Mouse (Mus musculus) midbrain, embryonic 11.5 days (tissue): Measurements from ENCODE around the gene Chmp3. TPM values are rescaled to one million over a fixed set of nuclear protein-coding genes. Genes with fewer than 3 reads are reported as not detected.

ENCODE experiments used
- ATAC-seq: fragments of 200-750 bp; cut with Nextera tagmentation; 2 replicates; pipeline ENCODE4 v1.8.0; 2017; ENCODE audit warnings: moderate TSS enrichment, moderate library complexity; ENCODE audit not compliant: low FRiP score
- DNase-seq: peaks from one replicate; pipeline ENCODE4 v3.0.0; 2015; ENCODE audit warnings: low spot score; ENCODE audit errors: missing footprints
- H3K27ac ChIP-seq: fragments of 300-500 bp; sonication (generic); 2 replicates; pipeline ENCODE4 v1.5.1; 2014; ENCODE audit warnings: low read depth, low read length
- H3K27me3 ChIP-seq: fragments of 300-500 bp; sonication (generic); 2 replicates; pipeline ENCODE4 v1.6.1; 2014; ENCODE audit warnings: mild to moderate bottlenecking, low read length, moderate library complexity, mixed read lengths; ENCODE audit not compliant: control insufficient read depth, insufficient read depth
- H3K36me3 ChIP-seq: fragments of 300-500 bp; sonication (generic); 2 replicates; pipeline ENCODE4 v1.6.1; 2014; ENCODE audit warnings: mild to moderate bottlenecking, low read length, moderate library complexity, mixed read lengths; ENCODE audit not compliant: control insufficient read depth, insufficient read depth
- H3K4me1 ChIP-seq: fragments of 300-500 bp; sonication (generic); 2 replicates; pipeline ENCODE4 v1.6.1; 2014; ENCODE audit warnings: low read length; ENCODE audit not compliant: control insufficient read depth, insufficient read depth
- H3K4me2 ChIP-seq: fragments of 300-500 bp; sonication (generic); 2 replicates; pipeline ENCODE4 v1.6.1; 2014; ENCODE audit warnings: mild to moderate bottlenecking, moderate library complexity
- H3K4me3 ChIP-seq: fragments of 300-500 bp; sonication (generic); 2 replicates; pipeline ENCODE4 v1.5.1; 2014; ENCODE audit warnings: low read depth, low read length
- H3K9ac ChIP-seq: fragments of 300-500 bp; sonication (generic); 2 replicates; pipeline ENCODE4 v1.6.1; 2014; ENCODE audit warnings: low read length
- H3K9me3 ChIP-seq: fragments of 300-500 bp; sonication (generic); 2 replicates; pipeline ENCODE4 v1.6.1; 2016; ENCODE audit warnings: low read length; ENCODE audit not compliant: control insufficient read depth
- WGBS: fragments of 180-500 bp; shearing (Covaris S2); extraction: QIAGEN DNeasy Blood & Tissue Kit; methylation state at CpG from one replicate; pipeline ENCODE4 v1.1.7; 2014; 5-methylcytosine and 5-hydroxymethylcytosine counted together
- polyA plus RNA-seq: library from polyadenylated mRNA; unstranded; fragments of >200 nt; fragmentation: Nextera tagmentation; extraction: Ambion mirVana; gene quantifications from 2 replicates; pipeline ENCODE4 v1.2.1, GENCODE M21; 2014

The Chmp3 gene
- 48.2 and 54.9 TPM in 2 replicates for polyA plus RNA-seq

DNA sequence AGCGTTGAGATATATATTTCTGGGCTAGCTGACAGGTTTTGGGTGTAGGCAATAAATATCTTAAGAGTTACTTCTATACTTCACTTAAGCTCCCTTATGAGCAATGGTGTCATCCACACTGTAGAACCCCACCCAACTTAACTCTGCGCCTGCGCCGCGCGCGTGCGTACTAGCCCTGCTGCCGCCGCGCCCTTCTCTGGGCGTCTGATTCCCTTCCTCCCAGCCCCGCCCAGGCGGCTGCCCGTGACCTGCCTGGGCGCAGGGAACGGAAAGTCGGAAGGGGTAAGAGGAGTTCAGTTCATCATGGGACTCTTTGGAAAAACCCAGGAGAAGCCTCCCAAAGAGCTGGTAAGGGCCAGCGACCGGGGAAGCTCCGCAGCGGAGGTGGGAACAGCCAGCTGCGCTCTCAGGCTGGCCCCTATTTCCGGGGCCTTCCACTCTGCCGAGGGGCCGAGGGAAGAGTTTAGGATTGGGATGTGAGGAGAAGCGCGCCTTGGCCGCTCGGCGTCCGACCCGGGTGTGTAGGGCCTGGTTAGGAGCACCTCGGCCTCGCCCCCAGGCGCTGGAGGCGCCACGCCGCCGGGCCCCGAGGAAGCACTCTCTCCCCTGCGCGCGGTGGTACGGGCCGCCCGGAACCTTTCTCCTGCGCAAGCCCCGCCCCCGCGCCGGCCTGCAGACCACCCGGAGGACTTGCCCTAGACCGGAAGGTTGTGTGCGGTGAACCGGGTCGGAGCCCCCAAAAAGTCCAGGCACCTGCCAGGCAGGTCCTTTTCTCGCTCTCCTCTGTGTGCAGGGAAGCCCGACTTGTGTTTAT is at the start of gene Chmp3:
Chmp3 (plus strand) TSS at position 112 of the 814 bp plus-strand sequence.
- ATAC-seq (peak; percentile 98), DNase-seq (peak; percentile 100)
- WGBS, result under 1% methylated on average over 58 of the region's 59 CpGs
- H3K4me2 ChIP-seq, result peak within 1 kb of the TSS; percentile 59
- peak within 1 kb of the TSS; percentile 77 for H3K4me3 ChIP-seq
- no peaks in the 10 kb centered on the region for H3K36me3 ChIP-seq
- no peaks in the 10 kb centered on the region for H3K27me3 ChIP-seq
- H3K4me1 ChIP-seq, result peaks cover 4% of the 10 kb centered on the region; the same call in 1 of the 2 replicates
- H3K9ac ChIP-seq, result peak within 1 kb of the TSS; percentile 99
- no peaks in the 10 kb centered on the region for H3K9me3 ChIP-seq
- H3K27ac ChIP-seq, result peak within 1 kb of the TSS; percentile 97

DNA sequence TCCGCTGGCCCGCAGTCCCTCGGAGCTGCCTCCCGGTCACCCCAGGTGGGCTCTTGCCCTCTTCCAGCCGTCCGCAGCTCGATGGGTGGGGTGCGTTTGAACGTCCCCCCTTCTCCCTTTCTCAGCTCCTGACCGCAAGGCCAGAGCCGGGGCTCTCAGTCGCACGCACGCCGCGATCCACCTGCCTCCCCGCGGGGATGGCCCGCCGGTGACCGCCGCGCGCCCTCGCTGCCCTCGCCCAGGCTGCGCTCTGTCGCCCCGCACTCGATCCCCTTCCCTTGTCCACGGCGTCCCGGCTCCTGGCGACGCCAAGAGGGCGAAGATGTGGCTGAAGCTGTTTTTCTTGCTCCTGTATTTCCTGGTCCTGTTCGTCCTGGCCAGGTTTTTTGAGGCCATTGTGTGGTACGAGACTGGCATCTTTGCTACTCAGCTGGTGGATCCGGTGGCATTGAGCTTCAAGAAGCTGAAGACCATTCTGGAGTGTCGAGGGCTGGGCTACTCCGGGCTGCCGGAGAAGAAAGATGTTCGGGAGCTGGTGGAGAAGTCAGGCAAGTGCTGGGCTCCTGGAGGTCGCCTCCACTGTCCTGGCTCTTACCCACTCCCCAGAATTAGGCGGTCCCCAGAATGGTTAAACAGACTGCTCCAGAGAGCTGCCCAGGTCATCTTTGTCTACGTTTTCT is 49.1 kb upstream of the Chmp3 start:
- Histone ChIP-seq H3K9ac (peak overlapping the region; percentile 98), H3K4me3 (peak overlapping the region; percentile 87), H3K36me3 (no peaks in the 10 kb centered on the region), H3K4me1 (peaks cover 3% of the 10 kb centered on the region; the same call in 1 of the 2 replicates), H3K27ac (peak overlapping the region; percentile 96), H3K9me3 (no peaks in the 10 kb centered on the region), H3K27me3 (no peaks in the 10 kb centered on the region), H3K4me2 (peak overlapping the region; percentile 67)
- DNase-seq (peak; percentile 98), ATAC-seq (peak; percentile 61)
- WGBS, result under 1% methylated on average over 45 of the region's 46 CpGs

DNA sequence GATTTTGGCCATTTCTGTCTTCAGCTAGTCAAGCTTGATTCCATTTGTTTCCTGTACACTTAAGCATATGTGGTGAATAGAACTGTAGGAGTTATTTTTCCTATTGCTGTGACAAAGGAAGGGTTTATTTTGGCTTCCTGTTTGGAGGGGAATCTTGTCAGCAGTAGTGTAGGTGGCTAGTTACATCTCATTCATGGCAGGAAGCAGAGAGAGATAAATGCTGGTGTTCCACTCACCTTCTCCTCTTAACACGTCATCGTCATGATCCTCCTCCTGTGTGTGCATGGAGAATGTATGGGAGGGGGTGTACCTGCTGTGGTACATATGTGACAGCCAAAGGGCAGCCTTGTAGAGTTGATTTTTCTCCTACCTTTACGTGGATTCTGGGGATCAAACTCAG is 43.0 kb upstream of the Chmp3 start:
- 90% methylated on average over 3 of the region's 3 CpGs for WGBS
- H3K4me2 ChIP-seq, result no peak overlapping the region
- DNase-seq (no peak), ATAC-seq (no peak)
- no peaks in the 10 kb centered on the region for H3K27me3 ChIP-seq
- no peak overlapping the region for H3K4me3 ChIP-seq
- no peak overlapping the region for H3K9ac ChIP-seq
- no peaks in the 10 kb centered on the region for H3K9me3 ChIP-seq
- H3K4me1 ChIP-seq, result peaks cover 2% of the 10 kb centered on the region; the same call in 1 of the 2 replicates
- H3K36me3 ChIP-seq, result no peaks in the 10 kb centered on the region
- H3K27ac ChIP-seq, result no peak overlapping the region

DNA sequence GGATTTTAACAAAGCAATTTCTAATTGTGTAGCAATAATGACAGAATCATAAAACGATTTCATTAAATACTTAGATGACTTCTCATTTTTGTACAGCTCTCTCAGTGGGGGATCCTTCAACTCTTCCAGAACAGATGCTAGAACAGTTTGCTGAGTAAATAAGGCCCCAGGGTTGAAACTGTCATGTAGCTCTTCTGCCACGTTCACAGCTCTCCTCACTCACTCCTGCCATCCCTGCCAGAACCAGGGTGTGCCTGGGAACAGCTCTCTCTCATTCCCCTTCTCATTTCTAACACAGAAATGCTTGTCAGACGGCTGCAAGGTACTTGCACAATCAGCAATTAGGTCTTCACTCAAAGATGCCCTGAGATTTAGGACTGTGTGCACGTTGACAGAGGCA is 40.6 kb upstream of the Chmp3 start:
- Histone ChIP-seq H3K9ac (no peak overlapping the region), H3K9me3 (no peaks in the 10 kb centered on the region), H3K4me1 (no peaks in the 10 kb centered on the region), H3K36me3 (no peaks in the 10 kb centered on the region), H3K27me3 (no peaks in the 10 kb centered on the region), H3K4me3 (no peak overlapping the region), H3K4me2 (no peak overlapping the region), H3K27ac (no peak overlapping the region)
- 75% methylated on average over 4 of the region's 4 CpGs for WGBS
- DNase-seq (no peak), ATAC-seq (no peak)

DNA sequence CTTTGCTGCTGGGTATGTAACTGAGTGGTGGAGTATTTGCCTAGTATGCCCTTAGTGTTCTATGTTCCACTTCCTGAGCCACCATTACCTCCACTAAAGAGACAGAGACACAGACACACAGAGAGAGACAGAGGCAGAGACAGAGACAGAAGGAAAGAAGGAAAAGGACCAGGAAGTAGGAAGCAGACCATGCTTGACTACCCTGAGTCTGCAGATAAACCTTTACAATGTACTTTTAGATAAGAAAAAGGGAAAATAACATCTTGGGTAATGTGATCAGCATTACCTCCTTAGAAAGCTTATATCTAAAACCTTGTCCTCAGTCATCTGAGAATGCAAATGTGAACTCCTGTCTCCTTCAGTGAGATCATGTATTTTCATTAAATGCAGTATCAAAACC is 39.9 kb upstream of the Chmp3 start:
- no peak for ATAC-seq
- no peak for DNase-seq
- Histone ChIP-seq H3K4me2 (no peak overlapping the region), H3K4me1 (no peaks in the 10 kb centered on the region), H3K36me3 (no peaks in the 10 kb centered on the region), H3K9ac (no peak overlapping the region), H3K27ac (no peak overlapping the region), H3K9me3 (no peaks in the 10 kb centered on the region), H3K4me3 (no peak overlapping the region), H3K27me3 (no peaks in the 10 kb centered on the region)

DNA sequence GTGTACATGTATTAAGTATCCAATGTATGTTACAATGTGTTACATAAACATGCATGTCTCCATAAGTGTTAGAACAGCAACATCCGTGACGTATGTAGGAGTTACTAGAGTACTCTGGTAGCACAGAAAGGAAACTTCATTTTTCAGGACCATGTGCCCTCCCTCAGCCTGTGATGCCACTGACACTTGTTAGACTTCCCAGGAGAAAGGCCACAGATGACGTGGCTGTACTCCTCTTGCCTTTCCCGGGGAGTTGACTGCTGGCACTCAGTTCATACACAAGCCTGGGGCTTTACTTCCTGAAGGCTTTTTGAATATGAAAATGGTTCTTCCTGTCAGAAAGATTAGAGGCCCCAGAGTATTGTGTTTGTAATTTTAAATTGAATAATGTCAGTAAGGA is 39.5 kb upstream of the Chmp3 start:
- no peaks in the 10 kb centered on the region for H3K9me3 ChIP-seq
- H3K4me1 ChIP-seq, result no peaks in the 10 kb centered on the region
- no peak for ATAC-seq
- H3K9ac ChIP-seq, result no peak overlapping the region
- WGBS, result 85% methylated on average over 4 of the region's 4 CpGs
- H3K27me3 ChIP-seq, result no peaks in the 10 kb centered on the region
- H3K27ac ChIP-seq, result no peak overlapping the region
- no peak for DNase-seq
- no peak overlapping the region for H3K4me2 ChIP-seq
- H3K36me3 ChIP-seq, result no peaks in the 10 kb centered on the region
- H3K4me3 ChIP-seq, result no peak overlapping the region

DNA sequence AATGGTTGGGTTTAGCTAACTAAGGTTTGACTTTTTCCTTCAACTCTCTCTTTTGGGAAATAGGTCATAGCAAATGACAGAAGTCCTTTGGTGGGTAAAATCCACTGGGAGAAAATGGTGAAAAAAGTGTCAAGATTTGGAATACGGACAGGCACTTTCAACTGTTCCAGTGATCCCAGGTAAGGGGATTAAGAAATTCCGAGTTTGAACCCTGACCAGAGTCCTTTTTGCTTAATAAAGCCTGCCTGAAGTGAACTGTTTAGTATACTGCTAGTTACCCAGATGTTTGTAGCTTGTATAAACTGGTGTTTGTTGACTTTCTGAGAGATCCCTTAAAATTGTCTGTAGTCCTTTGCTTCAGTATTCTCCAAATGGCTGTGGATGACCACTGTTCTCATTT is 37.9 kb upstream of the Chmp3 start:
- ATAC-seq, result no peak
- no peaks in the 10 kb centered on the region for H3K9me3 ChIP-seq
- no peak overlapping the region for H3K4me3 ChIP-seq
- 90% methylated on average over 2 of the region's 2 CpGs for WGBS
- H3K4me1 ChIP-seq, result no peaks in the 10 kb centered on the region
- no peak overlapping the region for H3K4me2 ChIP-seq
- H3K9ac ChIP-seq, result no peak overlapping the region
- DNase-seq, result no peak
- no peak overlapping the region for H3K27ac ChIP-seq
- H3K27me3 ChIP-seq, result no peaks in the 10 kb centered on the region
- H3K36me3 ChIP-seq, result no peaks in the 10 kb centered on the region

DNA sequence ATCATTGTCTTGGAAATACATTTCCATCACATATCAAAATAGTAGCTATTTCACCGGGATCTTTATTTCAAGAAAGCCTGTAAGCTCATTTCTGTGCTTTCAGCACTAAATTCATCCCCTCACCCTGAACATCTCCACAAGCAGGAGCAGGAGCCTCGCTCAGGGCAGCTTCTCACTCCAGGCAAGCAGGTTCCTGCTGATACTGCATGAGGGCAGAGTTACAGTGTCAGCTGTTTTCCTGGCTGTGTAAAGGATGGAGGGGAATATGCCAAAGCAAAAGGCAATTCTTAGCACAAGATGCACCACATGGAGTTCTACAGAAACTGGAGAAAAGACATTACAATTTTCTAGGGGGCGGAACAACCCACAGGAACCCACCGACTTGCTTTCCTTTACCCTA is 24.1 kb upstream of the Chmp3 start:
- DNase-seq (no peak), ATAC-seq (no peak)
- WGBS, result 90% methylated on average over 4 of the region's 4 CpGs
- Histone ChIP-seq H3K27ac (no peak overlapping the region), H3K36me3 (no peaks in the 10 kb centered on the region), H3K9ac (no peak overlapping the region), H3K27me3 (no peaks in the 10 kb centered on the region), H3K9me3 (no peaks in the 10 kb centered on the region), H3K4me1 (no peaks in the 10 kb centered on the region), H3K4me3 (no peak overlapping the region), H3K4me2 (no peak overlapping the region)

DNA sequence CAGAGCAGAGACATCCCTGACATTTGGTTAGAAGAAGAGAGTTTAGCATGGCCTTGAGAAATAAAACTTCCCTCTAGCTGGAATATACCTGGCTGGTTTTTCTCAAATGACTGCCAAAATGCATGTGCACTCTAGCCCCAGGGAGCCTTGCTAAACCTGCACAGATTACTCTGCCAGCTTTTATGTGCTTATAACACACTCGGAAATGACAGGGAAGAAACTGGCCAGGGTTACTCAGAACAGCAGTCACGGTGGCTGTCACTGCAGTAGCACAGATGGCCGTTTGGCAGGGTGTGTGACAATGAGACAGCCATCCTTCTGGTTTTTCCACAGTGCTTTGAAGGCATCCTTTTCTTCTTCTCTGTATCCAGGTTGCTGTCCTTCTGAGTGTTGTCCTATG is 18.0 kb upstream of the Chmp3 start:
- DNase-seq (no peak), ATAC-seq (no peak)
- no peak overlapping the region for H3K9ac ChIP-seq
- H3K27me3 ChIP-seq, result no peaks in the 10 kb centered on the region
- no peaks in the 10 kb centered on the region for H3K36me3 ChIP-seq
- no peaks in the 10 kb centered on the region for H3K9me3 ChIP-seq
- H3K4me1 ChIP-seq, result no peaks in the 10 kb centered on the region
- H3K4me2 ChIP-seq, result no peak overlapping the region
- H3K27ac ChIP-seq, result no peak overlapping the region
- no peak overlapping the region for H3K4me3 ChIP-seq
- WGBS, result 78% methylated on average over 3 of the region's 3 CpGs
